In genomic region chr7:136209299-136210171, GRCm38 (mm10) we compare ENCODE assay signal across 9 mouse cellular contexts.
DNase-seq lines count a peak whose midpoint lies in the region; ATAC-seq and TF ChIP-seq lines count a peak whose summit lies in the region.
"Had no signal": no experiment of that assay in that cellular context is flagged by ENCODE, and none has a peak within 500 bp of the region (broad histone marks: within the 10 kb centered on the region; RNA-seq: fewer than 3 reads in every experiment).

No protein-coding gene starts in this region.

- 16% methylated on average over 31 of the region's 31 CpGs for WGBS in hindbrain, embryonic 10.5 days
- 6% methylated on average over 31 of the region's 31 CpGs for WGBS in midbrain, embryonic 15.5 days

- peak overlapping the region; percentile 46 for H3K4me2 ChIP-seq in midbrain, embryonic 15.5 days

- H3K36me3 ChIP-seq in ES-E14 (ENCODE audit: control insufficient read depth, insufficient read depth, low read length, poor library complexity, severe bottlenecking) = no peaks in the 10 kb centered on the region
- no peaks in the 10 kb centered on the region for H3K36me3 ChIP-seq in hindbrain, embryonic 10.5 days
- H3K36me3 ChIP-seq in midbrain, embryonic 15.5 days (replicated peaks) = no peaks in the 10 kb centered on the region

- H3K9ac ChIP-seq in ES-E14 (ENCODE audit: insufficient read depth, low read depth, low read length, poor library complexity, severe bottlenecking) = peak overlapping the region; percentile 36; the same call in 1 of the 2 replicates
- no peak overlapping the region for H3K9ac ChIP-seq in midbrain, embryonic 15.5 days

- no peaks in the 10 kb centered on the region for H3K4me1 ChIP-seq in ES-E14 (ENCODE audit: control insufficient read depth in 2 of 2, insufficient read depth in 2 of 2, low read length in 2 of 2, poor library complexity in 1 of 2)
- peaks cover 37% of the 10 kb centered on the region for H3K4me1 ChIP-seq in hindbrain, embryonic 10.5 days (replicated peaks)
- peaks cover 22% of the 10 kb centered on the region for H3K4me1 ChIP-seq in midbrain, embryonic 15.5 days

- in situ Hi-C loops in ES-E14 (cut with MboI; ENCODE audit: low sequenced_read_pairs in 2 of 2, unreplicated experiment in 2 of 2) = no loop called here

- no peak for DNase-seq in ES-E14 (ENCODE audit: low read depth, low spot score)
- peak; percentile 38 for DNase-seq in embryo, embryonic 10 days (ENCODE audit: low spot score)
- peak; percentile 48 for DNase-seq in hindbrain, embryonic 10.5 days (ENCODE audit: low spot score)
- DNase-seq in layer of hippocampus, postnatal 25 days (ENCODE audit: extremely low spot score in 1 of 2, low spot score in 1 of 2) = no peak
- no peak for DNase-seq in right cerebral cortex, postnatal 14 days

- peak; percentile 92 for ATAC-seq in midbrain, embryonic 15.5 days (replicated peaks)
- ATAC-seq in activated CD4-positive, CD25-positive, alpha-beta regulatory T cell, adult 4 months = no peak
- ATAC-seq: Patski had no signal

- H3K4me3 ChIP-seq in ES-E14 (ENCODE audit: insufficient read depth in 1 of 2, low read depth in 1 of 2, low read length in 2 of 2, poor library complexity in 1 of 2, severe bottlenecking in 1 of 2) = peak overlapping the region; percentile 18 to 46
- peak overlapping the region; percentile 46 for H3K4me3 ChIP-seq in hindbrain, embryonic 10.5 days
- no peak overlapping the region for H3K4me3 ChIP-seq in midbrain, embryonic 15.5 days

- H3K27ac ChIP-seq in ES-E14 (ENCODE audit: insufficient read depth, low read depth, low read length, poor library complexity, severe bottlenecking) = no peak overlapping the region
- H3K27ac ChIP-seq in hindbrain, embryonic 10.5 days = peak overlapping the region; percentile 89
- H3K27ac ChIP-seq in midbrain, embryonic 15.5 days = peak overlapping the region; percentile 85
- H3K27ac ChIP-seq: macrophage had no signal

- peaks cover 37% of the 10 kb centered on the region for H3K27me3 ChIP-seq in hindbrain, embryonic 10.5 days (ENCODE audit: insufficient read depth, poor library complexity, severe bottlenecking)
- H3K27me3 ChIP-seq in midbrain, embryonic 15.5 days (replicated peaks) = no peaks in the 10 kb centered on the region
- H3K27me3 ChIP-seq: Patski had no signal

- no peaks in the 10 kb centered on the region for H3K9me3 ChIP-seq in ES-E14 (ENCODE audit: control insufficient read depth, insufficient read depth, low read depth, low read length)
- no peaks in the 10 kb centered on the region for H3K9me3 ChIP-seq in hindbrain, embryonic 10.5 days
- H3K9me3 ChIP-seq in midbrain, embryonic 15.5 days = no peaks in the 10 kb centered on the region

TF ChIP-seq in ES-E14, 5 proteins besides CTCF, POLR2A, EP300 and RAD21:
- TF ChIP-seq ZNF384 (IDR thresholded peaks at IDR 0.05; ENCODE audit: low read depth, low read length) = no peak
- TF ChIP-seq ZC3H11A (IDR thresholded peaks at IDR 0.05; ENCODE audit: borderline replicate concordance, low read depth, low read length) = no peak
- TF ChIP-seq CHD2 (IDR thresholded peaks at IDR 0.05; ENCODE audit: low read depth, low read length) = no peak
- TF ChIP-seq MAFK (IDR thresholded peaks at IDR 0.05; ENCODE audit: insufficient read depth, low read depth, low read length) = no peak
- no peak for TF ChIP-seq HCFC1 (IDR thresholded peaks at IDR 0.05; ENCODE audit: borderline replicate concordance, insufficient read depth, low read length)
TF ChIP-seq in ES-E14: peak in this region for 0.

Comparison
In these comparisons a context has a peak if more than half of its experiments do, and no peak if none do; other contexts are left out.
1. DNase-seq: peak in embryo, embryonic 10 days (single experiment) and hindbrain, embryonic 10.5 days (single experiment); none in ES-E14 (single experiment), layer of hippocampus, postnatal 25 days (0 of 2) and right cerebral cortex, postnatal 14 days (single experiment).